Mouse (Mus musculus): ENCODE data around the gene Akap7.

DNA sequence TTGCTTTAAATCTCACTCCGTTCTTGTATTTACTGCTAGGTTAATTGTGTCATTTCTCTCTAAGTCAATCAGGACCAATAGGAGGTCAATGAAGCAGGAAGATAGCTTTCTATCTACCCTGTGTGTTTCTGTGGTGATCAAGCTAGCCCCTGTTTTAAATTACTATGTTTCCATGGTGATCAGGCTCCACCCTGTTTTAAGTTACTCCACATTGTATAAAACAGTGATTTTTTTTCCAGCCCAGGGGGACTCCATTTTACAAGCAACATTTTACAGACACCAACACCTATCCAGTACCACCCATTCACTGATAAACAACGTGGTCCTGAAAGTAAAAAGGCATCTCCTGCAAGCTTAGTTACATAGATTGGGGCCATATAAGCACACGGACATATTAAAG, 75.0 kb downstream of the Akap7 start:
- TF ChIP-seq CTCF (conservative IDR thresholded peaks at IDR 0.05; ENCODE audit: low read length): no peak
- no peak for TF ChIP-seq POU5F1 (IDR thresholded peaks at IDR 0.05; ENCODE audit: borderline replicate concordance, low read length)
- no peak for TF ChIP-seq NANOG (IDR thresholded peaks at IDR 0.05; ENCODE audit: borderline replicate concordance, low read length)
